Mouse (Mus musculus): ENCODE measurements around the gene Cped1. TPM values are rescaled to one million over a fixed set of nuclear protein-coding genes. Genes with fewer than 3 reads are reported as not detected.
"Not testable (repeated sequence)": the region's sequence is repeated elsewhere in the genome, so short reads cannot be mapped to it uniquely, and the experiment has no call there.

Gene Cped1
- polyA plus RNA-seq, 1 experiment from 2014 or later, result 3.2 TPM

DNA sequence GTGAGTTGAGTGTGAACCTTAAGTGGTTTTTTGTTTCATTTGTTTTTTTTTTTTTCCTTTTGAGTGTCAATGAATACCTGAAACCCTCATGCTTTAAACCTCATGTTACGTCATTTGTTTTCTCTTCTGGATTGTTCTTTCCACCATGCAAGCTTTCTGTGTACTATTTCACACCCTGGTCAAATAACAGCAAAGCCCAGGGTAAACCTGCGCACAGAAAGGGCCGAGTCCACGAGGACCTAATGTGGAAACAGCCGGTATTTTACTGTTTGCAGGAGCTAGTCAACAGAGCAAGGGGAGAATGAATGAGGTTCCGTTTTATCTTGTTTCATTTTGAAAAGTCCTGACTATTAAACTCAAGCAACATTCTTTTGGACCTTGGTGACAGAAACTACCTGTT is 128.4 kb downstream of the Cped1 start:
- 82% methylated on average over 6 of the region's 6 CpGs for WGBS
- Histone ChIP-seq H3K27ac (ENCODE audit: low read length) (no peak overlapping the region), H3K9ac (replicated peaks; ENCODE audit: low read depth, low read length) (no peak overlapping the region), H3K27me3 (replicated peaks; ENCODE audit: control insufficient read depth, insufficient read depth, low read length) (no peaks in the 10 kb centered on the region), H3K4me3 (replicated peaks; ENCODE audit: low read length) (no peak overlapping the region), H3K4me2 (ENCODE audit: low read length) (no peak overlapping the region), H3K36me3 (ENCODE audit: control insufficient read depth, insufficient read depth) (no peaks in the 10 kb centered on the region), H3K4me1 (replicated peaks; ENCODE audit: control insufficient read depth, insufficient read depth, low read length) (no peaks in the 10 kb centered on the region), H3K9me3 (ENCODE audit: control insufficient read depth, low read length) (no peaks in the 10 kb centered on the region)
- ATAC-seq, result no peak

DNA sequence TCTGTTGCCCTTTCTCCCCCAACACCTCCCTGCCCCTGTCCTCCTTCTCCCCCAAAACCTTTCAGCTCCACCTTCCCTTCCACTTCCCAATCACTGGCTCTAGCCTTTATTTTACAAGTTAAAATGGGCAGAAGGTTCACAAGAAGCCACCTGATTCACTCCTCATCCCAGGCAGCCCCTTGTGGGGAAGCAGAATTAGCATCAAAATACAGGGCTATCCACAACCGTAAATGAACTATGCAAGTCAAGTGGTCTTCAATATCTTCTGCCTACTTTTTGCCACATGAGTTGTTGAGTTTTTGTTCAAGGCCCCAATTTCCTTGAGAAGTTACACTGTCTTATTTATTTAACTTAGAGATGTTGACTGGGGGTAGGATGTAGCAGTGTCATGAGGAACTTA is 131.0 kb downstream of the Cped1 start:
- 79% methylated on average over 1 of the region's 1 CpGs for WGBS
- no peaks in the 10 kb centered on the region for H3K4me1 ChIP-seq (replicated peaks; ENCODE audit: control insufficient read depth, insufficient read depth, low read length)
- ATAC-seq, result no peak
- no peak overlapping the region for H3K9ac ChIP-seq (replicated peaks; ENCODE audit: low read depth, low read length)
- no peak overlapping the region for H3K4me3 ChIP-seq (replicated peaks; ENCODE audit: low read length)
- H3K36me3 ChIP-seq (ENCODE audit: control insufficient read depth, insufficient read depth), result no peaks in the 10 kb centered on the region
- no peaks in the 10 kb centered on the region for H3K9me3 ChIP-seq (ENCODE audit: control insufficient read depth, low read length)
- H3K27me3 ChIP-seq (replicated peaks; ENCODE audit: control insufficient read depth, insufficient read depth, low read length), result no peaks in the 10 kb centered on the region
- no peak overlapping the region for H3K27ac ChIP-seq (ENCODE audit: low read length)
- no peak overlapping the region for H3K4me2 ChIP-seq (ENCODE audit: low read length)

DNA sequence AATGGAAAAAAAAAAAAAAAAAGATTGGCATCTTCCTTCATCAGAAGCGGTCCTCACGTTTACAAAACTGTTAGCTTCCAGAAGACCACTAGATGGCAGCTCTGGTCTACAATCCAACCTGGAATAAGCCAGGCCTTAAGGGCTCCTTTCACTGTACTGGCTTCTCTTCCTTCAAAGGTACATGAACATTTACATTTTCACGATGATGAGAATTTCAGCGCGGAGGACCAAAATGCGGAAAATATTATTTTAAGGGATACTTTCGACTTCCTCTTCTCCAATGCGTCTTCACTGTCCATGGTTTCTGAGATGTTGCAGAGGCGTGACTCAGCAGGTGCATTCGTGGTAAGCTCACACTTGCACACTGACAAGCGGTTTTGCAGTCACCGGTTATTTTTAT is 136.4 kb downstream of the Cped1 start:
- Histone ChIP-seq H3K9me3 (ENCODE audit: control insufficient read depth, low read length) (no peaks in the 10 kb centered on the region), H3K4me1 (replicated peaks; ENCODE audit: control insufficient read depth, insufficient read depth, low read length) (no peaks in the 10 kb centered on the region), H3K27ac (ENCODE audit: low read length) (no peak overlapping the region), H3K4me3 (replicated peaks; ENCODE audit: low read length) (no peak overlapping the region), H3K9ac (replicated peaks; ENCODE audit: low read depth, low read length) (no peak overlapping the region), H3K36me3 (ENCODE audit: control insufficient read depth, insufficient read depth) (no peaks in the 10 kb centered on the region), H3K27me3 (replicated peaks; ENCODE audit: control insufficient read depth, insufficient read depth, low read length) (no peaks in the 10 kb centered on the region), H3K4me2 (ENCODE audit: low read length) (0 out of 2 replicates have a peak overlapping the region, but pooled peaks have one; percentile 3)
- WGBS, result 34% methylated on average over 12 of the region's 12 CpGs
- ATAC-seq, result peak; percentile 95

DNA sequence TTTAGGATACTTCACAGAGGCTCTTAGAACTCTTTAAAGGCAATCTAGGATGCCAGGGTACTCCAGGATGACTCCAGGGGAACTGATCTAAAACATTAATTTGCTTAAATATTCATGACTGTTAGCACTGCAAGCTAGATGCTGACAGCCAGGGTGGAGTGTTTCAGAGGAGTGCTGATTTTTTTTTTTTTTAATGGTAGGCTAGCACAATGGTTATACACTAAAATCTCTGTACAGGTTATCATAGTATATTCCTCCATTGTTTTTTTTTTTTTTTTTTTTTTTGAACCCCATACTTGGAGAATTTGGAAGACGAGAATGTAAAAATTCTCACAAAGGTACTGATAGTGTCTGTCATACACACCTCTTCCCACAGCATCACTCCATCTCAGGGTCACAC is 137.0 kb downstream of the Cped1 start:
- ATAC-seq, result no peak
- Histone ChIP-seq H3K4me2 (ENCODE audit: low read length) (no peak overlapping the region), H3K27ac (ENCODE audit: low read length) (no peak overlapping the region), H3K4me3 (replicated peaks; ENCODE audit: low read length) (no peak overlapping the region), H3K36me3 (ENCODE audit: control insufficient read depth, insufficient read depth) (no peaks in the 10 kb centered on the region), H3K9ac (replicated peaks; ENCODE audit: low read depth, low read length) (no peak overlapping the region), H3K9me3 (ENCODE audit: control insufficient read depth, low read length) (no peaks in the 10 kb centered on the region), H3K4me1 (replicated peaks; ENCODE audit: control insufficient read depth, insufficient read depth, low read length) (no peaks in the 10 kb centered on the region), H3K27me3 (replicated peaks; ENCODE audit: control insufficient read depth, insufficient read depth, low read length) (no peaks in the 10 kb centered on the region)
- WGBS, result 96% methylated on average over 1 of the region's 1 CpGs

DNA sequence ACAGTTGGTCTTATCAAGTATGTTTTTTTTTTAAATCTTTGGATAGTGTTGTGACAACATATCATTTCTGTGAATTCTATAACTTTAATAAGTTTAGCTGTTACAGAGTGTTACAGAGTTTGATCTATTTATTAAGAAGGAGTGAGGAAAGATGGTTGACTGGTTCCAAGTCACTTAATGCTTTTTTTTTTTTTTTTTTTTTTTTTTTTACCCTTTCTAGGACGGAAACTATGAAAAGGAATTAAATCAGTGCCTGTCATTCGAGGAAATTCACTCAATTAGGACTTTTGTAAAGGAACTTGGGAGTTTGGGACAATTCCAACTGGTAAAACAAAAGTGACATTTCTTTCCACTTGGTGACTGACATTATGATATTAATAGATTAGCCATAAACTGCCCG is 137.6 kb downstream of the Cped1 start:
- H3K27me3 ChIP-seq (replicated peaks; ENCODE audit: control insufficient read depth, insufficient read depth, low read length), result no peaks in the 10 kb centered on the region
- H3K4me1 ChIP-seq (replicated peaks; ENCODE audit: control insufficient read depth, insufficient read depth, low read length), result no peaks in the 10 kb centered on the region
- H3K4me2 ChIP-seq (ENCODE audit: low read length), result no peak overlapping the region
- H3K27ac ChIP-seq (ENCODE audit: low read length), result no peak overlapping the region
- no peak overlapping the region for H3K4me3 ChIP-seq (replicated peaks; ENCODE audit: low read length)
- H3K9ac ChIP-seq (replicated peaks; ENCODE audit: low read depth, low read length), result no peak overlapping the region
- 31% methylated on average over 3 of the region's 3 CpGs for WGBS
- no peaks in the 10 kb centered on the region for H3K36me3 ChIP-seq (ENCODE audit: control insufficient read depth, insufficient read depth)
- H3K9me3 ChIP-seq (ENCODE audit: control insufficient read depth, low read length), result no peaks in the 10 kb centered on the region
- no peak for ATAC-seq

DNA sequence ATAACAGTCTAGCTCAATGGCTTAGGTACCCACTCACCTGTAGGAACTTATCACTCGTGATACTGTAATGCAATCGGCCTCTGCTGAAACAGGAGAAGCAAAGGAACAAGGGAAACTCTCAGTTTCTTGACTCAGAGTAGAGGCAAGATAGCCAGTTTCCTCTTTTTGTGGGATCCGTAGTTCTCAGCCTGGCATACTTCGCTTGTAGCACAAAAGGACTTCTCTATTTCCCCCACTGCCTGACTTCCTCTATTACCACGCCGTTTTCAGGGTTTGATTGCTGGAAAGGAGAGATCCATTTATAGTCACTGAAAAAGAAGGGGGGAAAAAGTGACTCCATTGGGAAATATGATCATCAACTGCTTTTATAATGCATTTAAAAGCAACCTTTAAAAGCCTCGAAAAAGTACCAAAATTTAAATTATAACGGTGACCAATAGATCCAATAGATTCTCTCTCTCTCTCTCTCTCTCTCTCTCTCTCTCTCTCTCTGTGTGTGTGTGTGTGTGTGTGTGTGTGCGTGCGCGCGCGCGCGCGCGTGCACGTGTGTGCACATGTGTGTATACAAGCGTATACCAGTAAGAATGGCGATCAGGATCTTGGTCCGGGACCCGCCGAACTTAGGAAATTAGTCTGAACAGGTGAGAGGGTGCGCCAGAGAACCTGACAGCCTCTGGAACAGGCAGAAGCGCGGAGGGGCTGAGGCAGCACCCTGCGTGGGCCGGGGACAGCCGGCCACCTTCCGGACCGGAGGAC is 139.0 kb downstream of the Cped1 start:
- not testable (repeated sequence) for H3K36me3 ChIP-seq (ENCODE audit: control insufficient read depth, insufficient read depth); H3K9me3 ChIP-seq (ENCODE audit: control insufficient read depth, low read length); H3K9ac ChIP-seq (replicated peaks; ENCODE audit: low read depth, low read length); H3K4me3 ChIP-seq (replicated peaks; ENCODE audit: low read length); H3K27ac ChIP-seq (ENCODE audit: low read length); H3K27me3 ChIP-seq (replicated peaks; ENCODE audit: control insufficient read depth, insufficient read depth, low read length); H3K4me2 ChIP-seq (ENCODE audit: low read length); ATAC-seq; H3K4me1 ChIP-seq (replicated peaks; ENCODE audit: control insufficient read depth, insufficient read depth, low read length)
- WGBS, result 92% methylated on average over 24 of the region's 31 CpGs

DNA sequence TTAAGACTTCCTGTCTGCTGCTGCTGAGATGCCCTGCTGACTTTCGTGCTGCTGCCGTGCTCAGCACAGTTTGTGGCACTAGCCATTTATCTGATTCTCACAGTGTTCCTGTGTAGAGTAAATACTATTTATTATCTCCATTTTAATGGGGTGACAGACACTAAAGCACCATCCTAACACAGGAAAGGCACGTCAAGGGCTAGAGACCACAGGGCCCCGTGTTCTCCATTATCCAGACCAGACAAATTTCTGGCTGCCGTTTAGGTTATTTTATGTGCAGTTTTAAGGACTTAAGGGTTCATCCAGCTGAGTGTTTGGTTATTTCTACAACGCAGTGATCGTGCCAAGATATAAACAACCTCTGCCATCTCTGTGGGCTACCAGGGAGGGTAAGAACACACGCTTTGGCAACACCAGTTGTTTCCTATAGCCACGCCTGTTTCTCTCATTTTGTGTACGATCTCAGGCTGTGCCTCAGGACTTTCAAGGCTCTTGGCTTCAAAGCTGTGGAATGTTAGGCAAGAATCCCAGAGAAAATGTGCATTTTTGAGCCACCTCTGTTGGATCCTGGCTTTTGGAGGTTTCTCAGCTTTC is 149.4 kb downstream of the Cped1 start:
- Histone ChIP-seq H3K27ac (ENCODE audit: low read length) (no peak overlapping the region), H3K27me3 (replicated peaks; ENCODE audit: control insufficient read depth, insufficient read depth, low read length) (no peaks in the 10 kb centered on the region), H3K9me3 (ENCODE audit: control insufficient read depth, low read length) (no peaks in the 10 kb centered on the region), H3K9ac (replicated peaks; ENCODE audit: low read depth, low read length) (no peak overlapping the region), H3K4me1 (replicated peaks; ENCODE audit: control insufficient read depth, insufficient read depth, low read length) (no peaks in the 10 kb centered on the region), H3K4me3 (replicated peaks; ENCODE audit: low read length) (no peak overlapping the region), H3K4me2 (ENCODE audit: low read length) (no peak overlapping the region), H3K36me3 (ENCODE audit: control insufficient read depth, insufficient read depth) (no peaks in the 10 kb centered on the region)
- 77% methylated on average over 10 of the region's 10 CpGs for WGBS
- ATAC-seq, result no peak

DNA sequence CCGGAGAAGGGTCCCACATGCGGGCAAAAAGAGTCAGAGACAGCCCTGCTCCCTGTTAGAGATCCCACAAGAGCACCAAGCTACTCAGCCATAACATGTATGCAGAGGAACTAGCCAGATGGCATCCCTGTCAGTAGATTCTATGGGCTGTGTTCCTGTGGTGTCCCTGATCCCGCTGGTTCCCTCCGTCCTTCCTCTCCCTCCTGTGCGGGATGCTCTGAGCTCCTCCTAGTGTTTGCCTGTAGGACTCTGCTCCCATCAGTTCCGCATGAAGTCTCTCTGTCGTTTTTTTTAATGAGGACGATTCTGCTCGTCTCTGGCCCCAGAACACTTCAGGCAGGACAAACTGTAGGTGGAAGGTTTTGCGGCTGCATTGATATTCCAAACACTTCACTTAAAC is 151.1 kb downstream of the Cped1 start:
- 39% methylated on average over 10 of the region's 10 CpGs for WGBS

DNA sequence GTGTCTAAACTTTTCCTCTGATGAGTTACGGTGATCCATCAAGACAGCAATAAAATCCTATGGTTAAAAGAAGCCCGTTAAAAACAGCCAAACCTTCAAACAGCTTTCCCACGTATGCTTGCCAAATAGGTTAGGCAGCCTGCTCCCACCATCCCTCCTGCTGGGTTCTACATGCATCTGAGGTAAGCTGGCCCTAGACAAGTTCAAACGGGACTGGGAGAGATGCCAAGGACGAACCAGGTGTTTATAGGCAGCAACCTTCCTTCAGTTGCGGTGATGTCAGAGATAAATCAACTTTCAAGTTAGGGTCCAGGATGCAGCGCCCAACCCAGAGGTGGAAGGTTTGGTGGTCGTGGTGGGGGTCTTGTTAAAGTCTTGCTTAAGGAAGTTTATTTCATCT is 155.1 kb downstream of the Cped1 start:
- H3K9ac ChIP-seq (replicated peaks; ENCODE audit: low read depth, low read length), result no peak overlapping the region
- no peak overlapping the region for H3K27ac ChIP-seq (ENCODE audit: low read length)
- H3K4me2 ChIP-seq (ENCODE audit: low read length), result no peak overlapping the region
- no peaks in the 10 kb centered on the region for H3K4me1 ChIP-seq (replicated peaks; ENCODE audit: control insufficient read depth, insufficient read depth, low read length)
- no peak for ATAC-seq
- no peak overlapping the region for H3K4me3 ChIP-seq (replicated peaks; ENCODE audit: low read length)
- no peaks in the 10 kb centered on the region for H3K9me3 ChIP-seq (ENCODE audit: control insufficient read depth, low read length)
- WGBS, result 53% methylated on average over 8 of the region's 8 CpGs
- H3K27me3 ChIP-seq (replicated peaks; ENCODE audit: control insufficient read depth, insufficient read depth, low read length), result no peaks in the 10 kb centered on the region
- no peaks in the 10 kb centered on the region for H3K36me3 ChIP-seq (ENCODE audit: control insufficient read depth, insufficient read depth)

More for the DNA sequence above, 151.1 kb downstream of the Cped1 start:
- H3K27me3 ChIP-seq (replicated peaks; ENCODE audit: control insufficient read depth, insufficient read depth, low read length), result no peaks in the 10 kb centered on the region
- H3K9ac ChIP-seq (replicated peaks; ENCODE audit: low read depth, low read length), result no peak overlapping the region
- no peak overlapping the region for H3K4me2 ChIP-seq (ENCODE audit: low read length)
- H3K27ac ChIP-seq (ENCODE audit: low read length), result no peak overlapping the region
- H3K4me3 ChIP-seq (replicated peaks; ENCODE audit: low read length), result no peak overlapping the region
- no peaks in the 10 kb centered on the region for H3K9me3 ChIP-seq (ENCODE audit: control insufficient read depth, low read length)
- H3K36me3 ChIP-seq (ENCODE audit: control insufficient read depth, insufficient read depth), result no peaks in the 10 kb centered on the region
- no peak for ATAC-seq
- no peaks in the 10 kb centered on the region for H3K4me1 ChIP-seq (replicated peaks; ENCODE audit: control insufficient read depth, insufficient read depth, low read length)

All from forebrain, embryonic 16.5 days (tissue).